Mouse (Mus musculus) liver, embryonic 11.5 days (tissue): ENCODE data around the gene Rpl26. TPM values are rescaled to one million over a fixed set of nuclear protein-coding genes. Genes with fewer than 3 reads are reported as not detected.

Source experiments
- ATAC-seq: fragments of 200-750 bp; cut with Nextera tagmentation; replicated peaks from 2 replicates; pipeline ENCODE4 v1.8.0; 2017; ENCODE audit warnings: moderate number of reproducible peaks, mild to moderate bottlenecking, moderate TSS enrichment, moderate library complexity; ENCODE audit not compliant: low FRiP score
- DNase-seq: peaks from one replicate; pipeline ENCODE4 v3.0.0-alpha.2; 2017; ENCODE audit warnings: low spot score
- H3K27ac ChIP-seq: fragments of 300-500 bp; sonication (generic); 2 replicates; pipeline ENCODE4 v1.5.1; 2014; ENCODE audit warnings: mild to moderate bottlenecking, low read depth, low read length, control low read depth
- H3K27me3 ChIP-seq: fragments of 300-500 bp; sonication (generic); replicated peaks from 2 replicates; pipeline ENCODE4 v1.6.1; 2014; ENCODE audit warnings: low read length, mixed read lengths; ENCODE audit not compliant: control insufficient read depth, insufficient read depth
- H3K36me3 ChIP-seq: fragments of 300-500 bp; sonication (generic); 2 replicates; pipeline ENCODE4 v1.6.1; 2014; ENCODE audit warnings: mild to moderate bottlenecking, low read length, moderate library complexity, mixed read lengths; ENCODE audit not compliant: control insufficient read depth, insufficient read depth
- H3K4me1 ChIP-seq: fragments of 300-500 bp; sonication (generic); replicated peaks from 2 replicates; pipeline ENCODE4 v1.6.1; 2014; ENCODE audit warnings: low read length, mixed read lengths; ENCODE audit not compliant: control insufficient read depth, insufficient read depth
- H3K4me2 ChIP-seq: fragments of 300-500 bp; sonication (generic); 2 replicates; pipeline ENCODE4 v1.6.1; 2014; ENCODE audit warnings: mild to moderate bottlenecking, control low read depth, moderate library complexity
- H3K4me3 ChIP-seq: fragments of 300-500 bp; sonication (generic); 2 replicates; pipeline ENCODE4 v1.5.1; 2014; ENCODE audit warnings: low read depth, low read length, control low read depth
- H3K9ac ChIP-seq: fragments of 300-500 bp; sonication (generic); 2 replicates; pipeline ENCODE4 v1.6.1; 2014; ENCODE audit warnings: low read depth, low read length, control low read depth
- H3K9me3 ChIP-seq: fragments of 300-500 bp; sonication (generic); 2 replicates; pipeline ENCODE4 v1.6.1; 2016; ENCODE audit warnings: low read length, inconsistent platforms, mixed read lengths; ENCODE audit not compliant: control insufficient read depth
- WGBS: fragments of 180-500 bp; shearing (Covaris S2); extraction: QIAGEN DNeasy Blood & Tissue Kit; methylation state at CpG from one replicate; pipeline ENCODE4 v1.1.7; 2014; 5-methylcytosine and 5-hydroxymethylcytosine counted together
- polyA plus RNA-seq: library from polyadenylated mRNA; unstranded; fragments of >200 nt; fragmentation: Nextera tagmentation; extraction: Ambion mirVana; gene quantifications from 2 replicates; pipeline ENCODE4 v1.2.1, GENCODE M21; 2014

Gene Rpl26
- polyA plus RNA-seq, 1 experiment from 2014 or later = 1,388 TPM

GRCm38 (mm10) chr11:68859943-68860593 is 41.3 kb upstream of the Rpl26 start:
- no peak for ATAC-seq
- H3K27ac ChIP-seq = no peak overlapping the region
- H3K9ac ChIP-seq = no peak overlapping the region
- no peak overlapping the region for H3K4me2 ChIP-seq
- DNase-seq = no peak
- 76% methylated on average over 8 of the region's 8 CpGs for WGBS
- H3K27me3 ChIP-seq = no peaks in the 10 kb centered on the region
- no peaks in the 10 kb centered on the region for H3K36me3 ChIP-seq
- no peak overlapping the region for H3K4me3 ChIP-seq
- peaks cover 15% of the 10 kb centered on the region for H3K4me1 ChIP-seq
- no peaks in the 10 kb centered on the region for H3K9me3 ChIP-seq

- no peak overlapping the region for H3K4me2 ChIP-seq
- H3K4me1 ChIP-seq = no peaks in the 10 kb centered on the region; the same call in none of the 2 replicates
- H3K27me3 ChIP-seq = no peaks in the 10 kb centered on the region
- DNase-seq (no peak), ATAC-seq (no peak)
- no peak overlapping the region for H3K9ac ChIP-seq
- no peak overlapping the region for H3K4me3 ChIP-seq
- no peak overlapping the region for H3K27ac ChIP-seq
- 75% methylated on average over 2 of the region's 2 CpGs for WGBS
- no peaks in the 10 kb centered on the region for H3K36me3 ChIP-seq
- no peaks in the 10 kb centered on the region for H3K9me3 ChIP-seq
Measured at GRCm38 (mm10) chr11:68862260-68862659, 39.1 kb upstream of the Rpl26 start.

- H3K9me3 ChIP-seq = no peaks in the 10 kb centered on the region
- no peaks in the 10 kb centered on the region; the same call in none of the 2 replicates for H3K4me1 ChIP-seq
- H3K27me3 ChIP-seq = no peaks in the 10 kb centered on the region
- DNase-seq (no peak), ATAC-seq (no peak)
- 30% methylated on average over 4 of the region's 4 CpGs for WGBS
- no peak overlapping the region for H3K4me2 ChIP-seq
- H3K36me3 ChIP-seq = no peaks in the 10 kb centered on the region
- H3K4me3 ChIP-seq = no peak overlapping the region
- H3K27ac ChIP-seq = no peak overlapping the region
- no peak overlapping the region for H3K9ac ChIP-seq
Measured at GRCm38 (mm10) chr11:68863631-68864091, 37.7 kb upstream of the Rpl26 start.

DNA sequence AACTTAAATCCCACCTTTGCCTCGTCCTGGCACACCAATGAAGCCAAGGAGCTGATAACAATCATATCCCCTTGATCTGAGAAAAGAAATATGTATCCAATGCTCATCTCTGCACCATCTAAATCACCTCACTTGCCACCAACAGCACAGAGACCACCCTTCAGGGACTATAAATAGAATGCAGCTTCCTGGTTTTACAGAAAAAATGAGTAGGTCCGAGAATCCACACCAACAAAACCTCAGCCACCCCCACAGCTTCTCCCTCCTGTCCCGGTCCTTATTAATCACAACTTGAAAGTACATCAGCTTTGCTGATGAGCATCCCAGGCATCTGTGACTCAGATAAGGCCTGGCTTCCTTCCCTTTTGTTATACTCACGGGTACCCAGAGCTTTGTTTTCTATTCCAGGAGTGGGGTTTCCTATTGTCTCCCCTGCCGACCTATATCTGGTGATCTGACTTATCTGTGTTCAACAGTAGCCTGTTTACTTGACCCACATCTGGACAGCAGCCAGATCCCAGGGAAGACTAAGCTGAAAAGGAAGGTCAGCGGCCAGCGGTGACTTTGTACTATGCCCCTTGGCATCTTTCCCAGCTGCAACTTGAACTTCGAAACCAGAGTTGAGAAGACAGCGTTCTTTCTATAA is 36.7 kb upstream of the Rpl26 start:
- Histone ChIP-seq H3K4me1 (no peaks in the 10 kb centered on the region; the same call in none of the 2 replicates), H3K27ac (no peak overlapping the region), H3K9ac (no peak overlapping the region), H3K9me3 (no peaks in the 10 kb centered on the region), H3K4me2 (no peak overlapping the region), H3K4me3 (no peak overlapping the region), H3K36me3 (no peaks in the 10 kb centered on the region), H3K27me3 (no peaks in the 10 kb centered on the region)
- ATAC-seq (no peak; the same call in 1 of the 2 replicates), DNase-seq (no peak)
- WGBS = 20% methylated on average over 9 of the region's 9 CpGs

GRCm38 (mm10) chr11:68871277-68871676 is 30.1 kb upstream of the Rpl26 start:
- DNase-seq = no peak
- H3K27me3 ChIP-seq = no peaks in the 10 kb centered on the region
- H3K4me3 ChIP-seq = no peak overlapping the region
- H3K4me1 ChIP-seq = 0 out of 2 replicates have a peak, but pooled peaks cover 3% of the 10 kb centered on the region
- H3K9me3 ChIP-seq = no peaks in the 10 kb centered on the region
- H3K4me2 ChIP-seq = no peak overlapping the region
- ATAC-seq = no peak
- H3K9ac ChIP-seq = no peak overlapping the region
- no peak overlapping the region for H3K27ac ChIP-seq
- no peaks in the 10 kb centered on the region for H3K36me3 ChIP-seq
- WGBS = 79% methylated on average over 9 of the region's 9 CpGs

GRCm38 (mm10) chr11:68871748-68872147 is 29.6 kb upstream of the Rpl26 start, which contains the start of gene Ndel1:
TSS of gene Ndel1 (minus strand) at chr11:68871858.
- H3K4me3 ChIP-seq = no peak within 1 kb of the TSS
- no peaks in the 10 kb centered on the region for H3K27me3 ChIP-seq
- H3K36me3 ChIP-seq = no peaks in the 10 kb centered on the region
- 49% methylated on average over 6 of the region's 6 CpGs for WGBS
- H3K27ac ChIP-seq = 0 out of 2 replicates have a peak within 1 kb of the TSS, but pooled peaks have one; percentile 10
- no peak within 1 kb of the TSS for H3K9ac ChIP-seq
- no peak for ATAC-seq
- no peaks in the 10 kb centered on the region for H3K9me3 ChIP-seq
- 0 out of 2 replicates have a peak, but pooled peaks cover 3% of the 10 kb centered on the region for H3K4me1 ChIP-seq
- H3K4me2 ChIP-seq = no peak within 1 kb of the TSS
- no peak for DNase-seq

DNA sequence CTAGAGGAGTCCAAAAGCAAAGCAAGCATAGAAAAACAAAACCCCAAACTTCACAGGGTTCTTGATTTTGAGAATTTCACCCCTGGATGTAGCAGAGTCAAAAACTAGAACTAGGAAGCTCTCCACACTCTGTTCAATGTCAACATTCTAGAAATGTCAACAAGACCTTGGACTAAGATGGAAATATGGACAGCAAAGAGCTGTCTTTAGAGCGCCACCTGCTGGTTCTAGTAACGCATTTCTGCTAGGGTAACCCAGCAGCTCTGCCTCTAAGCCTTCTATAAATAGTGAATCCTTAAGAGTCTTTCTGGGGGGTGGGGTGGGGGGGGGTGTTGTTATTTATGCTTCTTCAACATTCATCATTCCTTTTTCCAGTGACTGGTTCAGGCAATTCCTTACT is 26.5 kb upstream of the Rpl26 start:
- H3K4me3 ChIP-seq = no peak overlapping the region
- no peaks in the 10 kb centered on the region for H3K36me3 ChIP-seq
- no peaks in the 10 kb centered on the region for H3K9me3 ChIP-seq
- H3K9ac ChIP-seq = no peak overlapping the region
- H3K4me1 ChIP-seq = 0 out of 2 replicates have a peak, but pooled peaks cover 3% of the 10 kb centered on the region
- 0% methylated on average over 2 of the region's 2 CpGs for WGBS
- no peak overlapping the region for H3K4me2 ChIP-seq
- ATAC-seq (0 out of 2 replicates have a peak, but pooled peaks have one; percentile 43), DNase-seq (no peak)
- no peaks in the 10 kb centered on the region for H3K27me3 ChIP-seq
- H3K27ac ChIP-seq = no peak overlapping the region

DNA sequence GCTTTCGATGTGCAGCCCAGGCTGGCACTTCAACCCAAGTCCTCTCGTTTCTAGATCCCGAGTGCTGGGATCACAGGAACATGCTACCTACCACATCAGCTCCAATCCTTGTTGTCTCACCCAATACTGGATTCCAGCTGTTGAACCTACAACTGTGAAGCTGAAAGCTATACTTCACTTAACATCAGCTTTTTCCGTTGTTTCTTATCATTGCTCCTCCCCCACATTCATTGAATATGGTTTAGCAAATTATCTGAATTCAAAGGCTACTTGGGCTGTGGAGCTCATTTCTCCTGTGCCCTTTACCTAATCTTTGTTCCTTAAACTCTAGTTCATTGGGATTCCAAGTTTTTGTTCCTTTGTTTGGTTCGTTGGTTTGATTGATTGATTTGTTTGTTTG is 22.6 kb upstream of the Rpl26 start:
- WGBS = 77% methylated on average over 5 of the region's 5 CpGs
- Histone ChIP-seq H3K4me1 (0 out of 2 replicates have a peak, but pooled peaks cover 2% of the 10 kb centered on the region), H3K4me3 (no peak overlapping the region), H3K4me2 (no peak overlapping the region), H3K27me3 (no peaks in the 10 kb centered on the region), H3K36me3 (no peaks in the 10 kb centered on the region), H3K9ac (no peak overlapping the region), H3K9me3 (no peaks in the 10 kb centered on the region), H3K27ac (no peak overlapping the region)
- DNase-seq (no peak), ATAC-seq (no peak)
